Mouse (Mus musculus): ENCODE measurements at regions not wholly inside any gene's neighbourhood (a gene's known extent, or its start where the extent isn't known, plus 50 kb on each side); places are given as distances from the start of the nearest gene placed in this dataset.

DNA sequence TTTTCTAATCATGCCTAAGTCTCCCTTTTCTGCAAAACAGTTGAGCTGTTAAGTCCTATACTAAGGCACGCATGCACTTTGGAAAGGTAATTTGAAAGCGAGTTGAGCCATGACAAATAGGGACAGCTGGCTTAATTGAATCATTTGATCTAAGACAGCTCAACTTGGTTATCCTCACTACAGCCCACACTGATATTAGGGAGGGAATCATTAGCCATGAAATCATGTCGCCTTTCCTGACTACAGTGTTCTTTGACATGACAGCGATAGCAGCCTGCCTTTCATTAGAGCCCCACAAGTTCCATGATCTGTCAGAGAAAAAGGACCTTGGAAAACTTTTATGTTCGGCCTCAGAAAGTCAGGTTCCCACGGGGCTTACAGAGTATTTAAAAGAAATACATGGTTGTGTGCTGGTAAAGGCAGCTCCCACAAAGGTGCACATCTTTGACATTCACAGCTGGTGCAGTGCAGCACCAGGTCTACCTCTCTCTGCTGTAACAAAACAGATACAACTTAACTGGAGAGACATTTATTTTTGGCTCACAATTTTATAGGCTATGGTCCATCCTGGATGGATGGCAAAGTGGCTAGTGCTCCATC lies 803.5 kb downstream of the Cypt12 start:
- TF ChIP-seq CTCF (IDR thresholded peaks at IDR 0.05; ENCODE audit: extremely low read depth, insufficient read length, insufficient replicate concordance, low read depth, low read length) = no peak
- no peak for TF ChIP-seq POLR2A (IDR thresholded peaks at IDR 0.05; ENCODE audit: low read depth, low read length)

Data from small intestine, adult 2 months (tissue).